Mouse (Mus musculus): ENCODE results near the gene Kcnn3. TPM values are rescaled to one million over a fixed set of nuclear protein-coding genes. Genes with fewer than 3 reads are reported as not detected.

Gene Kcnn3
- polyA plus RNA-seq, 1 experiment from 2014 or later = 0.74 TPM

DNA sequence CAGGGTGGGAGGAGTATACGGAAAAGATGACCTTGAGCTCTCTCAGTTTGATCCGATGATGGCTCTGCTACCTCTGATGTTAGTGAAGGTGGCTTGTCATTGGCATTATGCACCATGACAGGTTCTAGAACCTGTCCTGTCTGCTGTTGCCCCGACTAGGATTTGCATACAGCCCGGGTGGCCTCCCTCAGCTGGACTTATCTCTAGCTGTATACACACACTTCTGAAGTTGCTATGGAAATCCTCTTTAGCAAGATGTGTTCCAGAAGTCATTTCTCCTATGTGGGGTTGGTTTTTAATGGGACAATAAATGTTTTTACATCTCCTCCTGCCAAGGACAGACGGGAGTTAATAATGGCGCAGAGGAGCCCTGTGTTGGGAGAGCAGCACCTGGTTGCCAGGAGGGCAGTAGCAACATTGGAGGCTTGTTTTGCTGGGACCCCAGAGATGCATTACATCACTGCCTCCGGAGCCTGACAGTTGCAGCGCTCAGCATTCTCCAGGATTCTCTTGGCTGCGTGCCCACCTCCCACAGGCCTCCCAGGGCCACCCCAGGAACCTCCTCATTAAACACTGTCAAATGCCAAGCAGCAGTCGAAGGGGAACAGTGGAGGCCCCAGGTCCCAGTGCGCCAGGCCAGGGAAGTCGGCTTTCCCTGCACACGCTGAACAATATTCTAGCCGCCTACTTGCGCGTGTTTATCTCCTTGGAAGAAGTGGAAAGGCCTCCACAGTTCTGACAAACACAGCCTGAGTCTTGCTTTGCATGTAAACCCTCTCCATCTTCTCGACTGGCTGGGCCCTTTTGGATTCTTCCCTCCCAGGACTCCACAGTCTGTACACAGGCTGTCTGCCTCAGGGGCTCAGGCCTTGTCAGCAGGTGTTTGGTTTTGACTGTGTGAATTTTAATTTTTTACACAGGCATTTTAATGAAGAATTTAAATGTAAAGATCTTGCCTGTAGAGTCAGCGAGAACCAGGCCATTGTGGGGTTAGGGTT lies 93.9 kb downstream of the Kcnn3 start:
- Histone ChIP-seq H3K4me3 (no peak overlapping the region), H3K9me3 (replicated peaks) (no peaks in the 10 kb centered on the region), H3K4me1 (peaks cover 3% of the 10 kb centered on the region; the same call in 1 of the 2 replicates), H3K27me3 (ENCODE audit: low read depth, poor library complexity, severe bottlenecking) (no peaks in the 10 kb centered on the region), H3K36me3 (no peaks in the 10 kb centered on the region), H3K27ac (no peak overlapping the region)
- WGBS = 82% methylated on average over 18 of the region's 18 CpGs
- DNase-seq (ENCODE audit: low spot score) = no peak

DNA sequence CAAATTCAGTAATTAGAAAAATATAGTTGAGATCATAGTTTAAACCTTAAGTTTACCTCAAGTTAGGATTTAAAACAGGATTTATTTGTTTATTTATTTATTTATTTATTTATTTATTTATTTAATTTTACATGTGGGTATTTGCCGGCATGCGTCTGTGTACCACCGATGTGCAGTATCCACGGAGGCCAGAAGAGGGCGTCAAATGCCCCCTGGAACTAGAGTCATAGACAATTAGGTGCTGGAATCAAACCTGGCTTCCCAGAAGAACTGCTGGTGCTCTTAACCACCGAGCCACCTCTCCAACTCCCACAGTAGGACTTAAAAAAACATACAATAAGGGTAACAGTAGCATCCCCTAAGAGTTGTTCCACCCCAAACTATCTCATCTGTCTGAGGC lies 96.9 kb downstream of the Kcnn3 start:
- WGBS = 65% methylated on average over 6 of the region's 6 CpGs
- no peaks in the 10 kb centered on the region for H3K36me3 ChIP-seq
- no peaks in the 10 kb centered on the region for H3K9me3 ChIP-seq (replicated peaks)
- no peak overlapping the region for H3K4me3 ChIP-seq
- peaks cover 3% of the 10 kb centered on the region; the same call in 1 of the 2 replicates for H3K4me1 ChIP-seq
- no peaks in the 10 kb centered on the region for H3K27me3 ChIP-seq (ENCODE audit: low read depth, poor library complexity, severe bottlenecking)
- H3K27ac ChIP-seq = no peak overlapping the region
- no peak for DNase-seq (ENCODE audit: low spot score)

DNA sequence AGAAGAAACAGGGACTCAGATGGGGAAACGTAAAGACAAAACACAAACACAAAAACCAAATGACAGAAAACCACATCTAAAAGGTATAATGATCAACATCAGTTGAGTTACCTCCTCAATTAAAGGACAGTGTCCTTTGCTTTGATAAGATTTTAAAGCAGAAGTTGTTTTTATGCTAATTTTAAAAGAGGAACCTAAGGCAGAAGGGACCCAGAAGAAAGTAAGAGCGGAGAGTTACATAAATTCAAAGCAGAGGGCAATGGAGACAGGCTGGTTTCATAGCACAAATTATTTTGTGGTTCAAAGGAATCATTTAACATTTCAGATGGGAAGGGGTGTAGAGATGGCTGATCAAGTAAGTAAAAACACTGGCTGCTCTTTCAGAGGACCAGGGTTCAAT lies 97.4 kb downstream of the Kcnn3 start:
- Histone ChIP-seq H3K27me3 (ENCODE audit: low read depth, poor library complexity, severe bottlenecking) (no peaks in the 10 kb centered on the region), H3K9me3 (replicated peaks) (no peaks in the 10 kb centered on the region), H3K27ac (no peak overlapping the region), H3K4me1 (peaks cover 3% of the 10 kb centered on the region; the same call in 1 of the 2 replicates), H3K4me3 (no peak overlapping the region), H3K36me3 (no peaks in the 10 kb centered on the region)
- no peak for DNase-seq (ENCODE audit: low spot score)
- 88% methylated on average over 2 of the region's 2 CpGs for WGBS

DNA sequence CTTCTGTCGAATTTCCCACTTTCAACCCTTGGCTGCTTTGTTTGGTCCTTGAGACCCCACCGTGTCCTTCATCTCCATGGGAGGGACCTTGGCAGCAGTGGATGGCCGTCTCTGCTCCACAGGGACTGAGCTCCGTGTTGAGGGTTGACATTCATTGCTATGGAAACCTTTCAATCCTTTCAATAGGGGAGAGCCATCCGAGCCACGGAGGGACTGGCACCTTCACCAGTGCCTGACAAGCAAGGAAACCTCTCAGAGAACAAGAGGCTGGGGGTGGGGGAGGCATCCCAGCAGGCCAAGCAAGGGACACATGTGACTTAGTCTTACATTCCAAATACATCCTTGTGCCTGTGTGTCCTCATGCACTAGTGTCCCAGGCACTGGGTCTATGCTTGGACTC lies 102.9 kb downstream of the Kcnn3 start:
- no peaks in the 10 kb centered on the region for H3K9me3 ChIP-seq (replicated peaks)
- H3K27ac ChIP-seq = no peak overlapping the region
- H3K4me3 ChIP-seq = no peak overlapping the region
- no peaks in the 10 kb centered on the region for H3K36me3 ChIP-seq
- 34% methylated on average over 6 of the region's 6 CpGs for WGBS
- DNase-seq (ENCODE audit: low spot score) = no peak
- H3K27me3 ChIP-seq (ENCODE audit: low read depth, poor library complexity, severe bottlenecking) = no peaks in the 10 kb centered on the region
- H3K4me1 ChIP-seq = peaks cover 29% of the 10 kb centered on the region

GRCm38 (mm10) chr3:89623531-89623930 lies 103.6 kb downstream of the Kcnn3 start:
- DNase-seq (ENCODE audit: low spot score) = no peak
- Histone ChIP-seq H3K27ac (no peak overlapping the region), H3K4me3 (no peak overlapping the region), H3K4me1 (peaks cover 29% of the 10 kb centered on the region), H3K27me3 (ENCODE audit: low read depth, poor library complexity, severe bottlenecking) (no peaks in the 10 kb centered on the region), H3K9me3 (replicated peaks) (no peaks in the 10 kb centered on the region), H3K36me3 (no peaks in the 10 kb centered on the region)
- 22% methylated on average over 4 of the region's 4 CpGs for WGBS

DNA sequence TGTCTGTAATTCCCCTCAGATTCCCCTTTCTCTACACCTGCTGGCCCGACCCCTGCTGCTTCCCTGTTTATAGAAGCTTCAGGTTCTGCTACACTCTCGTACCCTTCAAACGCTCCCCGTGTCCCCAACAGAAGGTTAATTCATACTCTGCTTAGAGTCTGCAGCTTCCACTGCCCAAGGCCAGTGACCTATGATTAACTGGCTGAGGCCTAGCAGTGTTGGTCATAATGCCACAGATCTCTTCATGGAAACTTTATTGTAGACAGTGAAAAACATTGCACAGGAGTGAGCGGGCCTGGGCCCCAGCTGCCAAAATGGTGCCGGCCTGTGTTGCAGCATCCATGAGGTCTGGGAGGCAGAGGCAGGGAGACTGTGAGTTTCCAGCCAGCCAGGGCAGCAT lies 104.0 kb downstream of the Kcnn3 start:
- DNase-seq (ENCODE audit: low spot score) = no peak
- H3K36me3 ChIP-seq = no peaks in the 10 kb centered on the region
- WGBS = 83% methylated on average over 6 of the region's 6 CpGs
- no peaks in the 10 kb centered on the region for H3K9me3 ChIP-seq (replicated peaks)
- peaks cover 29% of the 10 kb centered on the region for H3K4me1 ChIP-seq
- no peak overlapping the region for H3K4me3 ChIP-seq
- H3K27ac ChIP-seq = no peak overlapping the region
- no peaks in the 10 kb centered on the region for H3K27me3 ChIP-seq (ENCODE audit: low read depth, poor library complexity, severe bottlenecking)

GRCm38 (mm10) chr3:89624814-89625445 lies 105.0 kb downstream of the Kcnn3 start:
- no peak for DNase-seq (ENCODE audit: low spot score)
- H3K9me3 ChIP-seq (replicated peaks) = no peaks in the 10 kb centered on the region
- H3K27me3 ChIP-seq (ENCODE audit: low read depth, poor library complexity, severe bottlenecking) = no peaks in the 10 kb centered on the region
- no peaks in the 10 kb centered on the region for H3K36me3 ChIP-seq
- WGBS = 88% methylated on average over 5 of the region's 5 CpGs
- H3K27ac ChIP-seq = no peak overlapping the region
- no peak overlapping the region for H3K4me3 ChIP-seq
- peaks cover 29% of the 10 kb centered on the region for H3K4me1 ChIP-seq

GRCm38 (mm10) chr3:89626556-89626955 lies 106.6 kb downstream of the Kcnn3 start:
- 61% methylated on average over 4 of the region's 4 CpGs for WGBS
- Histone ChIP-seq H3K9me3 (replicated peaks) (no peaks in the 10 kb centered on the region), H3K27ac (no peak overlapping the region), H3K27me3 (ENCODE audit: low read depth, poor library complexity, severe bottlenecking) (no peaks in the 10 kb centered on the region), H3K4me3 (no peak overlapping the region), H3K4me1 (peaks cover 29% of the 10 kb centered on the region), H3K36me3 (no peaks in the 10 kb centered on the region)
- DNase-seq (ENCODE audit: low spot score) = no peak

GRCm38 (mm10) chr3:89629811-89630210 lies 109.8 kb downstream of the Kcnn3 start:
- no peaks in the 10 kb centered on the region for H3K9me3 ChIP-seq (replicated peaks)
- no peak overlapping the region for H3K27ac ChIP-seq
- no peak for DNase-seq (ENCODE audit: low spot score)
- H3K4me1 ChIP-seq = peaks cover 16% of the 10 kb centered on the region
- no peaks in the 10 kb centered on the region for H3K36me3 ChIP-seq
- 82% methylated on average over 3 of the region's 3 CpGs for WGBS
- H3K27me3 ChIP-seq (ENCODE audit: low read depth, poor library complexity, severe bottlenecking) = no peaks in the 10 kb centered on the region
- no peak overlapping the region for H3K4me3 ChIP-seq

DNA sequence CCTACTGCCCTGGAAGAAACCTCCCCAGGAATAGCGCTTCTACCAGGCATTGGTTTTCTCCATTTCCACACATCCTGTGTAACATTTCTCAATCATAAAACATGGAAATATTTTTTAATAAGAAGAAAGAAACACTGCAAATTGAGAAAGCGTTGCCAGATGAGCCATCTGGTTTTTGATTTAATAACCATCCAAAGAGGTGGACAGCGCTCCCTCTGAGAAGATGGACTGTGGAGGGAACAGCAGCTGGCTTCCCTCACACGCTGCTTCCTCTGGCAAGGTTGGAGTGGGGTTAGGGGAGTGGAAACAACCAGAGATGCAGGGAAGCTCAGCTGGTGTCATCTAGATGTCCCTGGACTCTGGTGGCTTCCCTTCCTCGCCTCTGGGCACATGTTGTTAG lies 111.8 kb downstream of the Kcnn3 start:
- Histone ChIP-seq H3K9me3 (replicated peaks) (no peaks in the 10 kb centered on the region), H3K27me3 (ENCODE audit: low read depth, poor library complexity, severe bottlenecking) (no peaks in the 10 kb centered on the region), H3K4me3 (no peak overlapping the region), H3K4me1 (peaks cover 2% of the 10 kb centered on the region), H3K36me3 (no peaks in the 10 kb centered on the region), H3K27ac (no peak overlapping the region)
- no peak for DNase-seq (ENCODE audit: low spot score)
- WGBS = 84% methylated on average over 5 of the region's 5 CpGs

- H3K4me3 ChIP-seq = no peak overlapping the region
- no peaks in the 10 kb centered on the region for H3K27me3 ChIP-seq (ENCODE audit: low read depth, poor library complexity, severe bottlenecking)
- DNase-seq (ENCODE audit: low spot score) = no peak
- no peaks in the 10 kb centered on the region for H3K9me3 ChIP-seq (replicated peaks)
- no peaks in the 10 kb centered on the region for H3K36me3 ChIP-seq
- H3K4me1 ChIP-seq = no peaks in the 10 kb centered on the region
- H3K27ac ChIP-seq = no peak overlapping the region
- 82% methylated on average over 6 of the region's 6 CpGs for WGBS
Observed at GRCm38 (mm10) chr3:89633531-89633930, 113.6 kb downstream of the Kcnn3 start.

DNA sequence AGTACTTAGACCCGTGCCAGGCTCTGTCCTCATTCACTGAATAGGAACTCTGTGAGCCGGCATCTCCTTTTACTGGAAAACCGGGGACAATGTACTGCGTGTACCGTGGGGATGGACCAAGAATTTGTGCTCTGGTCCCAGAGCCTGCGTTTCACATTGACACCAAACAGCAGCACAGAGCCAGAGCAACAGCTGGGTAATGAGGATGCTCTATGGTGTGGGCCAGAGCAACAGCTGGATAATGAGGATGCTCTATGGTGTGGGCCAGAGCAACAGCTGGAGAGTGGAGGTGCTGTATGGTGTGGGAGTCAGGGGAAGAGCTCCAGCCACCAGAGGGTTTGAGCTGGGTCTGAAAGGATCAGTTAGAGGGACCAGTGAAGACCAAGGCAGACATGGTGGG lies 114.0 kb downstream of the Kcnn3 start:
- Histone ChIP-seq H3K36me3 (no peaks in the 10 kb centered on the region), H3K27me3 (ENCODE audit: low read depth, poor library complexity, severe bottlenecking) (no peaks in the 10 kb centered on the region), H3K27ac (no peak overlapping the region), H3K4me1 (no peaks in the 10 kb centered on the region), H3K4me3 (no peak overlapping the region), H3K9me3 (replicated peaks) (no peaks in the 10 kb centered on the region)
- WGBS = 94% methylated on average over 6 of the region's 6 CpGs
- DNase-seq (ENCODE audit: low spot score) = no peak

DNA sequence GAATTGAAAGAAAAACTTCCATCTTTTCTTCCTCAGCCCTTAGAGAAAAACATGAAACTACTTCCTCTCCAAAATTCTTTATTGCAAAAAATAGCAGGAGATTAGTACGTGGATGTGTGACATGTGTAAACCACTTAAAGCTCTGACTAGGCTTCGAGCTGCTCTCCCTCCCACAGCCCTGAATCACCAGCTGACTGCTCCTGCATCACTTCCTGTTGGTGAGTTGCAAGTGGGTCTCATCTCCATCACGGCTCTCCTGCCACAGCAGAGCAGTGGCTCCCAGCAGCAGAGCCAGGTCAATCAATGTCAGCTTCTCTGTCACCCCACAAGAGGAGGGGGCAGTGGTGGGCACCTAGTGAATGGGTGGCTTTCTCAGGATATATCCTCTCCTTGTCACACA lies 120.8 kb downstream of the Kcnn3 start:
- 62% methylated on average over 3 of the region's 3 CpGs for WGBS
- H3K27ac ChIP-seq = no peak overlapping the region

More for the DNA sequence above, 120.8 kb downstream of the Kcnn3 start:
- Histone ChIP-seq H3K4me3 (no peak overlapping the region), H3K4me1 (peaks cover 11% of the 10 kb centered on the region), H3K9me3 (replicated peaks) (peaks cover 4% of the 10 kb centered on the region; the same call in 1 of the 2 replicates), H3K36me3 (no peaks in the 10 kb centered on the region), H3K27me3 (ENCODE audit: low read depth, poor library complexity, severe bottlenecking) (peaks cover 7% of the 10 kb centered on the region; the same call in 1 of the 2 replicates)
- DNase-seq (ENCODE audit: low spot score) = no peak

All from limb, embryonic 10.5 days (tissue).